Mouse (Mus musculus): Measurements from ENCODE around the gene Prss40.
A peak's percentile ranks its signal among the peaks of the same experiment; 100 is the strongest.

Gene Prss40

GRCm38 (mm10) chr1:34560843-34561242 is at the start of gene Prss40:
TSS of gene Prss40 (minus strand) at chr1:34560943.
- DNase-seq (ENCODE audit: low read depth, low spot score), result no peak

- DNase-seq (ENCODE audit: low read depth, low spot score), result peak; percentile 94
Observed at GRCm38 (mm10) chr1:34602363-34602762, 41.6 kb upstream of the Prss40 start.

GRCm38 (mm10) chr1:34601323-34602047 is 40.7 kb upstream of the Prss40 start:
- no peak for DNase-seq (ENCODE audit: low read depth, low spot score)

GRCm38 (mm10) chr1:34600000-34600399 is 39.3 kb upstream of the Prss40 start:
- DNase-seq (ENCODE audit: low read depth, low spot score), result no peak

- DNase-seq (ENCODE audit: low read depth, low spot score), result no peak
Observed at GRCm38 (mm10) chr1:34587298-34588096, 26.8 kb upstream of the Prss40 start.

GRCm38 (mm10) chr1:34584736-34585135 is 24.0 kb upstream of the Prss40 start:
- DNase-seq (ENCODE audit: low read depth, low spot score), result peak; percentile 88

GRCm38 (mm10) chr1:34583821-34584263 is 23.1 kb upstream of the Prss40 start:
- peak; percentile 100 for DNase-seq (ENCODE audit: low read depth, low spot score)

GRCm38 (mm10) chr1:34582218-34582617 is 21.5 kb upstream of the Prss40 start:
- DNase-seq (ENCODE audit: low read depth, low spot score), result no peak

- peak; percentile 85 for DNase-seq (ENCODE audit: low read depth, low spot score)
Observed at GRCm38 (mm10) chr1:34579782-34580356, 19.1 kb upstream of the Prss40 start.

GRCm38 (mm10) chr1:34578851-34579781 is 18.4 kb upstream of the Prss40 start, which contains the start of gene Amer3:
TSS of gene Amer3 (plus strand) at chr1:34579657.
- peak; percentile 96 for DNase-seq (ENCODE audit: low read depth, low spot score)

GRCm38 (mm10) chr1:34573221-34573620 is 12.5 kb upstream of the Prss40 start:
- DNase-seq (ENCODE audit: low read depth, low spot score), result no peak

- peak; percentile 80 for DNase-seq (ENCODE audit: low read depth, low spot score)
Observed at GRCm38 (mm10) chr1:34571431-34571830, 10.7 kb upstream of the Prss40 start.

GRCm38 (mm10) chr1:34569876-34570275 is 9.1 kb upstream of the Prss40 start:
- DNase-seq (ENCODE audit: low read depth, low spot score), result no peak

GRCm38 (mm10) chr1:34568120-34568519 is 7.4 kb upstream of the Prss40 start:
- no peak for DNase-seq (ENCODE audit: low read depth, low spot score)

GRCm38 (mm10) chr1:34564383-34565045 is 3.8 kb upstream of the Prss40 start:
- DNase-seq (ENCODE audit: low read depth, low spot score), result no peak

GRCm38 (mm10) chr1:34554275-34554674 is 6.5 kb downstream of the Prss40 start:
- DNase-seq (ENCODE audit: low read depth, low spot score), result no peak

- DNase-seq (ENCODE audit: low read depth, low spot score), result no peak
Observed at GRCm38 (mm10) chr1:34553690-34554089, 7.1 kb downstream of the Prss40 start.

- no peak for DNase-seq (ENCODE audit: low read depth, low spot score)
Observed at GRCm38 (mm10) chr1:34547074-34547473, 13.7 kb downstream of the Prss40 start.

GRCm38 (mm10) chr1:34536767-34537485 is 23.8 kb downstream of the Prss40 start:
- DNase-seq (ENCODE audit: low read depth, low spot score), result no peak

- DNase-seq (ENCODE audit: low read depth, low spot score), result no peak
Observed at GRCm38 (mm10) chr1:34536291-34536766, 24.4 kb downstream of the Prss40 start.
